Mouse (Mus musculus): ENCODE results near the gene Emp3.

Emp3 gene

DNA sequence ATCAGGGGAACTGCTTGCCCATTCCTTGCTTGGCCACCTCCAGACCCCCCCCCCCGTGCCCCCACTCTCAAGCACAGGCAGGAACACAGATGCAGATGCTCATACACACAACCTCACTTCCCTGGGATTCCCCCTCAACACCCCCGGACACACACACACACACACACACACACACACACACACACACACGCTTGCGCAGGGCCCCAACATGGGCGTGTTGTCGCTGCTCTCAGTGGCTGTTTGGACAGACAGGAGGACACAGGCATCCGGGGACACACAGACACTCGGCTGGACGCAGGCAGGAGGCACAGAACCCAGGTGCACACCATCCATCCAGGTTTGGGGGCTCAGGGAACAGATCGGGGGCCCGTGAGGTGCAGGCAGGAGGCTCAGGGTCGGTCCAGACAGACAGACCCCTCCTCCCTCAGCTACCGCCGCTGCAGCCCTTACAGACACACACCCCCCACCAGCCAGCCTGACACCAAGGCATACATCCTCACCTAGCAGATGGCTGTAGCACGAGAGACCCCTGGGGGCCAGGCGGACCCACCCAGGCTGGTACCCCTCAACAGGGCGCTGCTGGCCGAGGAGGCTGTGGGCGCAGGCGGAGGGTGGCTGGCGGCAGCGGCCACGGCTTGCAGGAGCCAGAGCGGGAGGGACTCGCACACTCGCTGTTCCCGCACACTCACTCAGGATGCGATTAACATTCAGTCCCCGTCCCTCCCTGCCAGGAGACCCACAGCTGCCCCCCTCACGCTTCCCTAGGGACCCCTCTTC lies 50.7 kb downstream of the Emp3 start:
- no peak for DNase-seq (ENCODE audit: extremely low read depth, low read depth)

- DNase-seq (ENCODE audit: extremely low read depth, low read depth) = no peak
Observed at GRCm38 (mm10) chr7:45869787-45870186, 51.4 kb downstream of the Emp3 start.

- DNase-seq (ENCODE audit: extremely low read depth, low read depth) = no peak
Observed at GRCm38 (mm10) chr7:45869107-45869670, 52.0 kb downstream of the Emp3 start.

Data from MEL-GATA-1-ER (cell line).